Mouse (Mus musculus) T-helper 2 cell (primary cell): Measurements from ENCODE around the gene Nbea.

Experiments used
- in situ Hi-C: fragments of 300-600 bp; cut with MboI, MseI; formaldehyde crosslinking; loops from one replicate; pipeline ENCODE4 v1.15.1; 2025; ENCODE audit warnings: high pct_unique_total_duplicates

The Nbea gene

GRCm38 (mm10) chr3:56183159-56184133 lies at the start of gene Nbea:
Gene Nbea (minus strand): TSS chr3:56183701.
- in situ Hi-C loops: no loop called here

GRCm38 (mm10) chr3:56229283-56229682 lies 45.8 kb upstream of the Nbea start:
- in situ Hi-C loops: no loop called here

- in situ Hi-C loops: no loop called here
These were observed 32.5 kb upstream of the Nbea start for GRCm38 (mm10) chr3:56215989-56216388.

- in situ Hi-C loops: no loop called here
These were observed 20.5 kb upstream of the Nbea start for GRCm38 (mm10) chr3:56203968-56204367.

GRCm38 (mm10) chr3:56188238-56188637 lies 4.7 kb upstream of the Nbea start:
- in situ Hi-C loops: no loop called here

- in situ Hi-C loops: no loop called here
These were observed 3.8 kb upstream of the Nbea start for GRCm38 (mm10) chr3:56187131-56187779.

- in situ Hi-C loops: no loop called here
These were observed 936 bp downstream of the Nbea start for GRCm38 (mm10) chr3:56182371-56183158.

GRCm38 (mm10) chr3:56181991-56182370 lies 1.5 kb downstream of the Nbea start:
- in situ Hi-C loops: no loop called here

GRCm38 (mm10) chr3:56181025-56181424 lies 2.5 kb downstream of the Nbea start:
- in situ Hi-C loops: no loop called here

GRCm38 (mm10) chr3:56157864-56158263 lies 25.6 kb downstream of the Nbea start:
- in situ Hi-C loops: no loop called here

GRCm38 (mm10) chr3:56126674-56127073 lies 56.8 kb downstream of the Nbea start:
- in situ Hi-C loops: no loop called here

- in situ Hi-C loops: no loop called here
These were observed 66.9 kb downstream of the Nbea start for GRCm38 (mm10) chr3:56116647-56117046.

GRCm38 (mm10) chr3:56108101-56108500 lies 75.4 kb downstream of the Nbea start:
- in situ Hi-C loops: no loop called here

- in situ Hi-C loops: no loop called here
These were observed 86.4 kb downstream of the Nbea start for GRCm38 (mm10) chr3:56097105-56097504.

GRCm38 (mm10) chr3:56079015-56079612 lies 104.4 kb downstream of the Nbea start:
- in situ Hi-C loops: no loop called here

- in situ Hi-C loops: no loop called here
These were observed 115.7 kb downstream of the Nbea start for GRCm38 (mm10) chr3:56067849-56068248.

GRCm38 (mm10) chr3:56066360-56067040 lies 117.0 kb downstream of the Nbea start:
- in situ Hi-C loops: no loop called here

GRCm38 (mm10) chr3:56065234-56065633 lies 118.3 kb downstream of the Nbea start:
- in situ Hi-C loops: no loop called here

GRCm38 (mm10) chr3:56045659-56046336 lies 137.7 kb downstream of the Nbea start:
- in situ Hi-C loops: no loop called here

GRCm38 (mm10) chr3:56043091-56043490 lies 140.4 kb downstream of the Nbea start:
- in situ Hi-C loops: no loop called here
